Mouse (Mus musculus) limb, embryonic 15.5 days (tissue): ENCODE measurements at regions not wholly inside any gene's neighbourhood (a gene's known extent, or its start where the extent isn't known, plus 50 kb on each side); places are given as distances from the start of the nearest gene placed in this dataset.

Experiments used
- ATAC-seq: fragments of 200-750 bp; cut with Nextera tagmentation; 2 replicates; pipeline ENCODE4 v1.8.0; 2017; ENCODE audit warnings: low read depth, moderate TSS enrichment; ENCODE audit not compliant: insufficient number of reproducible peaks, low FRiP score, low TSS enrichment
- H3K27ac ChIP-seq: fragments of 300-500 bp; sonication (generic); 2 replicates; pipeline ENCODE4 v1.5.1; 2015; ENCODE audit warnings: moderate library complexity, mild to moderate bottlenecking, inconsistent platforms
- H3K27me3 ChIP-seq: fragments of 300-500 bp; sonication (generic); 2 replicates; pipeline ENCODE4 v1.6.1; 2015; ENCODE audit warnings: inconsistent platforms
- H3K36me3 ChIP-seq: fragments of 300-500 bp; sonication (generic); 2 replicates; pipeline ENCODE4 v1.6.1; 2015; ENCODE audit warnings: inconsistent platforms
- H3K4me1 ChIP-seq: fragments of 300-500 bp; sonication (generic); 2 replicates; pipeline ENCODE4 v1.6.1; 2015; ENCODE audit warnings: inconsistent platforms
- H3K4me2 ChIP-seq: fragments of 300-500 bp; sonication (generic); 2 replicates; pipeline ENCODE4 v1.6.1; 2015; ENCODE audit warnings: mild to moderate bottlenecking, inconsistent platforms
- H3K4me3 ChIP-seq: fragments of 300-500 bp; sonication (generic); 2 replicates; pipeline ENCODE4 v1.5.1; 2015; ENCODE audit warnings: mild to moderate bottlenecking, inconsistent platforms
- H3K9ac ChIP-seq: fragments of 300-500 bp; sonication (generic); 2 replicates; pipeline ENCODE4 v1.6.1; 2015; ENCODE audit warnings: inconsistent platforms
- H3K9me3 ChIP-seq: fragments of 300-500 bp; sonication (generic); 2 replicates; pipeline ENCODE4 v1.6.1; 2016; ENCODE audit warnings: inconsistent platforms
- WGBS: fragments of 180-500 bp; shearing (Covaris S2); methylation state at CpG from one replicate; pipeline ENCODE4 v1.1.7; 2015; 5-methylcytosine and 5-hydroxymethylcytosine counted together

- no peak overlapping the region for H3K4me2 ChIP-seq
- ATAC-seq: no peak
- no peaks in the 10 kb centered on the region for H3K4me1 ChIP-seq
Observed at GRCm38 (mm10) chr7:95997190-95997589, 173.9 kb upstream of the Tenm4 start.

DNA sequence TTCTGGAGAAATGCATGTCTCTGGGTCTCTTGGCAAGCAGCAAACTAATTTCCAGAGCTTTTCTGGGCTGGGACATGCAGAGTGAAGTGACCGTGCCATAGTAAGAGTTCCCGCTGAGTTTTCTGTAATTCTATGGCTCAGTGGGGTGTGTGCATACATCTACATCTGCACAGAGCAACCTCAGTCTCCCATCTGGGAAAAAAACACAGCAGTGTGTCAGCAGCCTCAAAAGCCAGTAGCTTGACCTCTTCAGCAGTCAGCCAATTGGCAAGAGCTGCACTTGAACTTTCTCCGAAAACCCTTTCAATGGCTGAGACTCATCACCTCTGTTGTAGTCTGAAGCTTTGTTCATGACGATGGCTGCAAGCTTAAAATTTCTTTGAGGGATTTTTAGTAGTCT lies 171.9 kb upstream of the Tenm4 start:
- Histone ChIP-seq H3K9me3 (no peaks in the 10 kb centered on the region), H3K27me3 (no peaks in the 10 kb centered on the region), H3K27ac (no peak overlapping the region), H3K9ac (no peak overlapping the region), H3K36me3 (no peaks in the 10 kb centered on the region), H3K4me2 (no peak overlapping the region), H3K4me3 (no peak overlapping the region), H3K4me1 (no peaks in the 10 kb centered on the region)
- ATAC-seq: no peak
- 75% methylated on average over 4 of the region's 4 CpGs for whole genome bisulfite sequencing

More at GRCm38 (mm10) chr7:95997190-95997589, 173.9 kb upstream of the Tenm4 start:
- Histone ChIP-seq H3K4me3 (no peak overlapping the region), H3K27me3 (no peaks in the 10 kb centered on the region), H3K36me3 (no peaks in the 10 kb centered on the region), H3K9ac (no peak overlapping the region), H3K9me3 (no peaks in the 10 kb centered on the region), H3K27ac (no peak overlapping the region)
- 50% methylated on average over 3 of the region's 3 CpGs for WGBS

- 69% methylated on average over 5 of the region's 5 CpGs for WGBS
- H3K9me3 ChIP-seq: no peaks in the 10 kb centered on the region
- no peaks in the 10 kb centered on the region for H3K27me3 ChIP-seq
- H3K27ac ChIP-seq: no peak overlapping the region
- no peak for ATAC-seq
- H3K9ac ChIP-seq: no peak overlapping the region
- no peak overlapping the region for H3K4me3 ChIP-seq
- H3K4me1 ChIP-seq: no peaks in the 10 kb centered on the region
- no peak overlapping the region for H3K4me2 ChIP-seq
- H3K36me3 ChIP-seq: no peaks in the 10 kb centered on the region
Observed at GRCm38 (mm10) chr7:96002401-96002800, 168.6 kb upstream of the Tenm4 start.

DNA sequence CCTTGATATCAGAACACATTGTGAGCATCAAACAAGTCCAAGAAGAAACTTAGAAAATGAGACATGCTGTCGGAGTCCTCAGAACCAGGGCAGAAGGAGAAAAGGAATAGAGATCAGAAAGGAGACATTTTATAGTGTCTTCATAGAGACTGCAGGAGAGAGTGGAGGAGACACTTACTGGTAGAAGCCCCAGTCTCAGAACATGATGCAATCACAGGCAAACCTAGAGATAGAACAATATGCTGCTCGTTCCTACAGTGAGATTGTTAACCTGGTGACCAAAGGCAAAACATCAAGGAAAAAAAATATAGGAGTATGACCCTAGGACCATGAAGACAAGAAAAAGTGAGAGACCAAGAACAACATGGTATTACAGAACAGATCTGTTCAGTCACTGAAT lies 164.7 kb upstream of the Tenm4 start:
- WGBS: 92% methylated on average over 2 of the region's 2 CpGs
- Histone ChIP-seq H3K4me2 (no peak overlapping the region), H3K27ac (no peak overlapping the region), H3K36me3 (no peaks in the 10 kb centered on the region), H3K9me3 (no peaks in the 10 kb centered on the region), H3K4me3 (no peak overlapping the region), H3K4me1 (no peaks in the 10 kb centered on the region), H3K9ac (no peak overlapping the region), H3K27me3 (no peaks in the 10 kb centered on the region)
- no peak for ATAC-seq

- 78% methylated on average over 5 of the region's 5 CpGs for WGBS
Observed at GRCm38 (mm10) chr7:96013008-96013407, 158.0 kb upstream of the Tenm4 start.

GRCm38 (mm10) chr7:96017112-96017884 lies 153.7 kb upstream of the Tenm4 start:
- ATAC-seq: no peak
- Histone ChIP-seq H3K36me3 (no peaks in the 10 kb centered on the region), H3K4me3 (no peak overlapping the region), H3K4me2 (no peak overlapping the region), H3K9ac (no peak overlapping the region), H3K9me3 (no peaks in the 10 kb centered on the region), H3K27me3 (no peaks in the 10 kb centered on the region), H3K27ac (no peak overlapping the region), H3K4me1 (no peaks in the 10 kb centered on the region)
- WGBS: 84% methylated on average over 6 of the region's 6 CpGs

More at GRCm38 (mm10) chr7:96013008-96013407, 158.0 kb upstream of the Tenm4 start:
- Histone ChIP-seq H3K27ac (no peak overlapping the region), H3K9me3 (no peaks in the 10 kb centered on the region), H3K36me3 (no peaks in the 10 kb centered on the region), H3K4me2 (no peak overlapping the region), H3K9ac (no peak overlapping the region), H3K4me3 (no peak overlapping the region), H3K4me1 (no peaks in the 10 kb centered on the region), H3K27me3 (no peaks in the 10 kb centered on the region)
- ATAC-seq: no peak

DNA sequence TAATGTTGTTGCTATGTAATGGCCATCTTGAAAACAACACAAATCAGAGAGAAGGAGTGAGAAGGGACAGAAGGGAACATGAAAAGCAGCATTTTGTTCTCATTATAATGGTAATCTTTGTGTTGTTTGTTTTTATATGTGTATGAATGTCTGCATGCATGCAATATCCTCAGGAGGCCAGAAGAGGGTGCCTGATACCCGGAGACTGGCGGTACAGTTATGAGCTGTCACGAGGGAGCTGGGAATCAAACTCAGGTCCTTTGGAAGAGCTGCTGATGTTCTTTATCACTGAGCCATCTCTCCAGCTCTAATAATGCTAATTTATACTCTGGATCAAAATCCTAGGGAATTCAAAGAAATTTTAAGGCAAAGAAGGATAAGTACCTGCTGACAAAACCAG lies 147.0 kb upstream of the Tenm4 start:
- no peak overlapping the region for H3K4me2 ChIP-seq
- H3K4me1 ChIP-seq: no peaks in the 10 kb centered on the region
- H3K27me3 ChIP-seq: no peaks in the 10 kb centered on the region
- no peak overlapping the region for H3K27ac ChIP-seq
- no peaks in the 10 kb centered on the region for H3K36me3 ChIP-seq
- ATAC-seq: no peak
- no peaks in the 10 kb centered on the region for H3K9me3 ChIP-seq
- WGBS: 93% methylated on average over 3 of the region's 3 CpGs
- no peak overlapping the region for H3K9ac ChIP-seq
- H3K4me3 ChIP-seq: no peak overlapping the region

- H3K4me2 ChIP-seq: no peak overlapping the region
- WGBS: 78% methylated on average over 6 of the region's 6 CpGs
- no peaks in the 10 kb centered on the region for H3K27me3 ChIP-seq
- ATAC-seq: no peak
- H3K9me3 ChIP-seq: no peaks in the 10 kb centered on the region
- no peaks in the 10 kb centered on the region for H3K4me1 ChIP-seq
- no peaks in the 10 kb centered on the region for H3K36me3 ChIP-seq
- no peak overlapping the region for H3K4me3 ChIP-seq
- H3K9ac ChIP-seq: no peak overlapping the region
- H3K27ac ChIP-seq: no peak overlapping the region
Observed at GRCm38 (mm10) chr7:96026781-96027418, 144.1 kb upstream of the Tenm4 start.

DNA sequence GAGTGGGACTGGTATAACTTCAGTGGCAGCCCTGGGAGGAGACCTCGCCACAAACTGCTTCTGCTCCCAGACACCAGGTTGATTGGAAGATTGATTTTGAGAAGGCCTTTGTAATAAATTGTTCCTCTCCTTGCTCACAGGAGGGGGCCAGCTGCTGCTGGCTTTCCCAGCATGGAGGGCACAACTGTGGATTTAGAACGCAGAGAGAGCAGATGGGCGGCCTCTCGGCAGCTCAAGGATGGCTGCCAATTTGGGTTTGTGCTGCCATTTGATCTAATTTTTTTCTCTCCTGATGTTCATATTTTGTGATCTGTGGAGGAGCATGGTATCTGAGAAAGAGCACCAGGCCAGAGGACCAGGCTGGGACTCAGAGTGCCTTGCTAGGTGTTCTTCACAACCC lies 137.4 kb upstream of the Tenm4 start:
- Histone ChIP-seq H3K4me1 (no peaks in the 10 kb centered on the region), H3K9ac (no peak overlapping the region), H3K27me3 (no peaks in the 10 kb centered on the region), H3K4me2 (no peak overlapping the region), H3K9me3 (no peaks in the 10 kb centered on the region), H3K4me3 (no peak overlapping the region), H3K36me3 (no peaks in the 10 kb centered on the region), H3K27ac (no peak overlapping the region)
- no peak for ATAC-seq
- 74% methylated on average over 4 of the region's 4 CpGs for WGBS

DNA sequence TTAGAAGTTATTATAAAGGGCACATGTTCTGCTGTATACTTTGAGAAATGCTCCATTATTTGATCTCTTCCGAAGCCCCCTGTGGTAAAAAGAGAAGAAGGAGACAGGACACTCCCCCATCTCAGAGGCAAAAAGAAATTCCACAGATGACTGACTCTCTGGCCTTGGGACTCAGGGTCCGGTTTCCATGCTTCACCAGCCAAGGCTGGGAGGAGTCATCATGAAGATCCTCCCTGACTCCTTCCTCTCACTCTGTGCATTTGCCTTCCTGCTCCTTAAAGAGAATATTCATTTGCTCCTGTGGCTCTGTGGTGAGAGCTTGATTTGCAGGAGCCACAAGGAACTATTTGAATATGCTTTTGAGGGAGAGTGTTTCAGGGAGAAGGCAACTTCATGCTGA lies 135.6 kb upstream of the Tenm4 start:
- no peak overlapping the region for H3K9ac ChIP-seq
- H3K9me3 ChIP-seq: no peaks in the 10 kb centered on the region
- 46% methylated on average over 2 of the region's 2 CpGs for WGBS
- H3K36me3 ChIP-seq: no peaks in the 10 kb centered on the region
- no peak for ATAC-seq
- no peak overlapping the region for H3K27ac ChIP-seq
- no peaks in the 10 kb centered on the region for H3K4me1 ChIP-seq
- no peak overlapping the region for H3K4me2 ChIP-seq
- H3K27me3 ChIP-seq: no peaks in the 10 kb centered on the region
- no peak overlapping the region for H3K4me3 ChIP-seq

GRCm38 (mm10) chr7:96039628-96040027 lies 131.4 kb upstream of the Tenm4 start:
- no peak for ATAC-seq
- WGBS: 65% methylated on average over 6 of the region's 6 CpGs

GRCm38 (mm10) chr7:96041806-96042205 lies 129.2 kb upstream of the Tenm4 start:
- 75% methylated on average over 4 of the region's 4 CpGs for WGBS
- H3K27me3 ChIP-seq: no peaks in the 10 kb centered on the region
- no peaks in the 10 kb centered on the region for H3K36me3 ChIP-seq
- no peak overlapping the region for H3K4me3 ChIP-seq
- no peaks in the 10 kb centered on the region for H3K9me3 ChIP-seq
- no peak for ATAC-seq
- no peak overlapping the region for H3K4me2 ChIP-seq
- no peaks in the 10 kb centered on the region for H3K4me1 ChIP-seq
- no peak overlapping the region for H3K27ac ChIP-seq
- no peak overlapping the region for H3K9ac ChIP-seq

More at GRCm38 (mm10) chr7:96039628-96040027, 131.4 kb upstream of the Tenm4 start:
- no peaks in the 10 kb centered on the region for H3K27me3 ChIP-seq
- H3K36me3 ChIP-seq: no peaks in the 10 kb centered on the region
- no peak overlapping the region for H3K9ac ChIP-seq
- no peaks in the 10 kb centered on the region for H3K9me3 ChIP-seq
- no peak overlapping the region for H3K27ac ChIP-seq
- no peak overlapping the region for H3K4me2 ChIP-seq
- no peak overlapping the region for H3K4me3 ChIP-seq
- no peaks in the 10 kb centered on the region for H3K4me1 ChIP-seq
